Mouse (Mus musculus) urinary bladder, postnatal 10 days (tissue): Measurements from ENCODE around the gene Ano3.
"Not testable (repeated sequence)": the region's sequence is repeated elsewhere in the genome, so short reads cannot be mapped to it uniquely, and the experiment has no call there.

Source experiments
- DNase-seq: peaks from one replicate; pipeline ENCODE4 v3.0.0; 2022; ENCODE audit warnings: low spot score

Ano3 gene

GRCm38 (mm10) chr2:110950823-110951222, at the start of gene Ano3:
Ano3 (minus strand) TSS chr2:110950923.
- not testable (repeated sequence) for DNase-seq

GRCm38 (mm10) chr2:110990071-110990470, 39.3 kb upstream of the Ano3 start:
- no peak for DNase-seq

- DNase-seq: no peak
These were observed 38.8 kb upstream of the Ano3 start for GRCm38 (mm10) chr2:110989539-110989938.

DNA sequence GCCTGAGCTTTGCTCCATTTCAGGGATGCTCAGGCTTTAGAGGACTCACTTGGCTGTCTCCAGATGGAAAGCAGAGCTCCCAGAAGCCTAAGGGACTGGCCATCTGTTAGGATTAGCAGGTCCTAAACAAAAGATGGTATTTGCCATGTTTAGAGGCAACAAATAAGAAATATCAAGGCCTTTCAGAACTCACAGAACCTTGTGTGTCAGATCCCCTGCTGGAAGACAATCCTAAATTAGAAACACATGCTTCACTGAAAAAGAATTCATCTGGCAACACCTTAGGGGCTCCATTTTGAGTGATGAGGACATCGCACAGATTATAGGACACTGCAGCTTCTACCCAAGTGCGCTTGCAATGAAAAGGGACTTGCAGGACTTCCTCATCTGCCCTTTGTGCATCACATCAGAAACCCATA, 35.1 kb upstream of the Ano3 start:
- no peak for DNase-seq

DNA sequence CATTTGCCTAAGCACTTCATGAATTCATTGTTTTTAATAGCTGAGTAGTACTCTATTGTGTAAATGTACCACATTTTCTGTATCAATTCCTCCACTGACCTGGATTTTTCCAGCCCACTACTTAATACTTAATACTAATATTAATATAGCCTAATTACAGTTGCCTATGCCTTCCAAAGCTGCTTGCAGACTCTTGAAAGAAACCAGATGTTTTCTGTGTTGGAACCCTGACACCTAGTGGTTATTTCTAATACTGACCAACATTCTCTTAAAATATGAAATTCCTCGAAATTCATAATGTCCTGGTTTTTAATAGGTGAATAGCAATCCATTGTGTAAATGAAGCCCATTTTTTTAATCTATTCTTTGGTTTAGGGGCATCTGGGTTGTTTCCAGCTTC, 31.0 kb upstream of the Ano3 start:
- no peak for DNase-seq

DNA sequence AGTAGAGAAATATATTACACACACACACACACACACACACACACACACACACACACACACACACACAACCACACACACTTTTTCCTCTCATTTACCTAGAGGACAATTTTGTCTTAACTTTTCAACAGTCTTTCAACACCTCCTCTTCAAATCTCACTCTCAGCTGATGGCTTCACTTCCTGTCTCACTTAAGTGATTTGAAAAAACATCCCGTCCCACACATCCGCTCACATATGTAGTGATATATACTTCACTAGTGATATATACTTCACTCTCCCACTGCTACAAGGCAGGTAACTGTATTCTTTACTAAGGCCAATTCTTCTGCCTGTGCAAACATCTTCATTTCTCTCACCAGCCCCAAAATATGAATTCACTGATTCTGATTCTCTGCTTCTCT, 28.9 kb upstream of the Ano3 start:
- no peak for DNase-seq

DNA sequence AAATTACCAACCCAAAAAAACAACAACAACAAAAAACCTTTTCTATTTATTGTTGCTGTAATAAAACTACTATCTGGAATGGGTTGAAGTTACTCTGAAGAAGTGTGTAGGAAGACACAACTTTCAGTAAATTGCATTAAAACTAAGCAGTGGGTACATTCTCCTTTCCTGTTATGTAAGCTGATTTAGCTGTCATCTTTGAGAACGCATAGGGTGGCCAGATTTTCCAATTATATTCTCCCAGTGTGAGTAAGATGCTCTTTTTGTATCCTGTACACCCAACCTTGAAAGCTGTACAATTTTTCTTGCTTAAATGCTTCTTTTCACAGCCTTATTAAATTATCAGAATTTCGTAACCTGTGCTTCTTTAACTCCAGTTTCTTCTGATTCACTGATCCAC, 26.1 kb upstream of the Ano3 start:
- DNase-seq: no peak

GRCm38 (mm10) chr2:110970158-110970557, 19.4 kb upstream of the Ano3 start:
- no peak for DNase-seq

DNA sequence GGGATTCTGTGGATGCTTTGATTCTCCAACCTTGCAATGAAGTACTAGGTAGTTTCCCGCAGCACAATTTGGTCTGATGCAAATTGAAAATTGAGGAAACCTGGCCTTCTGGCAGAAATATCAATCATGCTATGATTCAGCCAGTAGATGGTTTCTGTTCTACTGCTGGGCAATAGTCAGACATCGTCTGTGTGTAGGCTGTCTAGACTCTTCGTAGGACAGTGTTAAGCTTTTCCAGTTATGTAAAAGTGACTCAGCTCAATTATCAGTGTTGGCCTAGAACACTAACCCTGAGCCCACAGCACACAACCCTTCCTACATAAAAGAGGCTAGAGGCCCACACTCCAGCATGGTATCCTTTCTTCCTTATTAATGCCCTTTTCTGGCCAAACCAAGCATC, 14.7 kb upstream of the Ano3 start:
- no peak for DNase-seq

DNA sequence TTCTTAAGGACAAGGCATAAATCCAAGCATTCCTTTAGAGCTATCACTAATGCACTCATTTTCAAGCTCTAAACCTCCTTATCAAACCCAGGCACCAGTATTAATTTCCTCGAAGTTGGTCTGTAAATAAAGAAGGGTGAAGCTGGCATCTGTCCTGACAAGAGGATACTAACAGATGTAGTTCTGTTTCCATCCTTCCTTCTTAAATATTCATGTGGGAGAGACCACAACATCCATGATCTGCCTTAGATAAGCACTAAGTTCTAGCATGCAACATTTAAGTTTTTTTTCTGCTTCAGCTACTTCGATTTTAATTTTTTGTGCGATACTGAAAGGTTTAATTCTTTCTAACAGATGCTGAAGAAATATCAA, 305 bp downstream of the Ano3 start:
- no peak for DNase-seq

- no peak for DNase-seq
These were observed 868 bp downstream of the Ano3 start for GRCm38 (mm10) chr2:110949679-110950431.

- no peak for DNase-seq
These were observed 5.6 kb downstream of the Ano3 start for GRCm38 (mm10) chr2:110945171-110945570.

DNA sequence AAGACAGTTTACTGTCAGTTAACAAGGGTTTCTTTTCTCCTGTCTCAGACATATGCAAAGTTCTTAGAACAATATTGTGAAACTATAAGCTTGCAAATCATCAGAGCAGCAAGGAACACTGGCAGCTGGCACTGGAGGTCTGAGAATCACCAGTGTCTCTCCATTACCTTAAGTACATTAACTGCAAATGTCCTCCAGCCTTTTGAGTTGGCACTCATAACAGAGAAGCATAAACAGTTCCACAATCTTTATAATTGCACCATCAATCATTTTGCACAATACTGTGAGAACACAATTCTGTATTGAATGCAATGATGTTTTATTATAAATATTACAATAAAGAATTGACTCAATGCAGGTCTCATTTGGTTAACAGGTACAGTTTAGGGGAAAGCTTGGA, 15.0 kb downstream of the Ano3 start:
- no peak for DNase-seq

- no peak for DNase-seq
These were observed 21.6 kb downstream of the Ano3 start for GRCm38 (mm10) chr2:110929126-110929525.

DNA sequence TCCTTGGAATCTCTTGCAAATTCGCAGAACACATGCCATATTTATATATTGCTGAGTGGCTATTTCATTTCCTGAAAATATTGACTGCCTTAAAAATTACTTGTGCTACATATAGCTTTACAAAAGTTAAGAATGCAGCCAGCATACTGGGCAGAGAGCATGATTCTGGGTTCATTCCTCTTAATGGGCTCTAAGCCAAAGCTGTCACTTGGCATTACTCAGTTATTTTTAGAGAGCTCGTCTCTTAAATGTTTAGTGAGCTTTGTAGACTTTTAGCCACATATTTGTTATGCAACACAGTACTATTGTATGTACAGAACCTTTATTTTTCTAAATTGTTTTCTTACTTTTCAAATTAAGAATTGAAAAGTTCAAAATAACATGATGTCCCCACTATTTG, 41.2 kb downstream of the Ano3 start:
- no peak for DNase-seq

DNA sequence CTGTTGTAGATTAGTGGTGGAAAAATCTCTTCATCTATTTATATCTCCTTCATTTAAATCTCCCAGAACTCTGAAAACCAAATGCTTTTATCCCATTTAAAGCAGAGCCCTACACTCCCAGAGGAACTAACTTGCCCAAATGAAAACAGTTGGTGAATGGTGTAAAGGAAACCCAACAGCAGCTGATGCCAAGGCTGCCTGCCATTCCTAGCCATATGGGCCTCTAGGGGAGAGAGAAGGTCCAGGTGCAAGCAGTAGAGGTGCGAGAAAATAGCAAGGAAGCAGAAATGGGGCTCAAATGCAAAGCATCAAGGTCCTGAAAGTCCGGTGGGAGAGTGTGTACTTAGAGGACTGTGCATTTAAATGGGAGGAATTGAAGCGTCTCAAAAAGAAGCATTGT, 44.2 kb downstream of the Ano3 start:
- DNase-seq: no peak

DNA sequence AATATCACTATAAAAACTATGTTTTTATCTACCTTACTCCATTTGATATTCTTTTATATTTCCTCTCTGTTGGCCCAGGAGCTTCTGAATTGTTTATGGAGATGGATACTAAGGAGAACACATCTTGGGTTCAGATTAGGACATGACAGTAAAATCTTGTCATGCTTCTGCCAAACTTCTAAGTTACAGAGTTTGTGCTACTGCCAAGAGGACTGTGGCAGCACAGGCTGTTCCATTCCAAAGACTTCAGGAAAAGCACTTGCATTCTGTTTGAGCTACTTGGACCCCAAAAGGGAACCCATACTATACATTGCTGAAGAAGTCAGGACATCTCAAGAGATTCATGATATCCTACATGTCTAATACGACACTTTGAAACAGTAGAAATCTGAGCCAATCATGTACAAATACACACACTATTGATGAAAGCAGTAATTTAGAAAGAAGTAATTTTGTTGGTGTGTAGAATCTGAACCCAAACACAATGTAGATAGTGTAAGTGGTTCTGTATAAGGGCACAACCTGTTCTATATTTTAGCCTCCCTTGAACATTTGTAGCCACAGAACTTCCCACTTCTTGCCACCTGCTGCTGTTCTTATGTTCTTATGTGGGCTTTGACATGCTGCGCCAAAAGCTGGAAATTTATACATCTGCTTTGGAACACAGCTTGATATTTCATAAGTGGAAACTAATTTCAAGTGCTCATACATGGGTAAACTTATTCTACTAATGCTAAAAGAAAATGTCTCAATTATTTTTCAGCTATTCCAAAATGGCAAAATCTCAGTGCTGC, 54.0 kb downstream of the Ano3 start:
- no peak for DNase-seq

DNA sequence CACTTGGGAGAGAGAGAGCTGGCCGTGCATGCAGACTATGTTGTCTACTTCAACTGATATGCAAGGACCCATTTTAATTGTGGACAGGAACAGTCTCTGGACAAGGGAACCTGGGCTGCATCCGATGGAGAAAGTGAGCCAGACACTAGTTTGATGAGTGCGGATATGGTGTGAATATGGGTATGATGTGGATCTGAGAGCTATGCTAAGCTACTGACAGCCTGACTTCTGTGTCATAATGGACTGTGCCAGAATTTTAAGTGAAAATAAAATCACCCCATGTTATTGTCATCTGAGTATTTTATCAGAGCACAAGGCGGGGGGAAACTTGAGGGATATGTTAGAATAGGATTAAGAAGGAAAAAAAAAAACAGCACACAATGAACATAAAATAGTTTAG, 79.1 kb downstream of the Ano3 start:
- no peak for DNase-seq

GRCm38 (mm10) chr2:110865584-110865983, 85.1 kb downstream of the Ano3 start:
- no peak for DNase-seq

DNA sequence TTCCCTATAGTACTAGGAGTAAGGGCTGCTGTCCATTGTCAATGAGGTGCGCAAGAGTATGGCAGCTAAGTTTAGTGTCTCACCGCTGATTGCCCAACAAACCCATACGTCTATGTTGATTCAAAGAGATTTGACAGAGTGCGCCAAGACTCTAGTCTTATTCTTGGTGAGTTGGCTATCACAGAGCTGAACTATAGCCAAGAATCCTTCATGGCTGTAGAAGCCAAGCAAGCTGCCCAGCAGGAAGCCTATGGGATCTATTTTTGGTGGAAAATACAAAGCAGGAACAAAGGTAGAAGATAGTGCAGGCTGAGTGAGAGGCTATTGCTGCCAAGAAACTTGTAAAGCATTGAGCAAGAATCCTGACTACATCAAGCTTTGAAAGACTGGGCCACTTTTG, 87.3 kb downstream of the Ano3 start:
- no peak for DNase-seq

- no peak for DNase-seq
These were observed 111.0 kb downstream of the Ano3 start for GRCm38 (mm10) chr2:110839559-110840243.

DNA sequence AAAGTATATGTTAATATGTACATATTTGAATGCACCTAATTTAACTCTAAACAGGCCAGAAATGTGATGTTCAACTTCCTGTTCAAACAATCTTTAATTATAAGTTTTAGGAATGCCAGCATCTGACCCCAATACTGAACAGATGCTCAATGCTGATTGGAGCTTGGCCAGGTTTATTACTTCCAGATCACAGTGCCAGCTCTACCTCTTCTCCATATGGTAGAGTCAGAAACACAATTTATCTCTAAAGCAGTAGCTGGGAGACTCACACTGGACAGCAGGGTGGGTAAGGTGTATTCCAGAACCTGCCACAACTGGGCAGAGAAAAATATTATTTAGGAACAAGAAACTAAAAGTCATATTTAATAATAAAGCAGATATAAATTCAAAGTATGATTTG, 134.5 kb downstream of the Ano3 start:
- DNase-seq: no peak

DNA sequence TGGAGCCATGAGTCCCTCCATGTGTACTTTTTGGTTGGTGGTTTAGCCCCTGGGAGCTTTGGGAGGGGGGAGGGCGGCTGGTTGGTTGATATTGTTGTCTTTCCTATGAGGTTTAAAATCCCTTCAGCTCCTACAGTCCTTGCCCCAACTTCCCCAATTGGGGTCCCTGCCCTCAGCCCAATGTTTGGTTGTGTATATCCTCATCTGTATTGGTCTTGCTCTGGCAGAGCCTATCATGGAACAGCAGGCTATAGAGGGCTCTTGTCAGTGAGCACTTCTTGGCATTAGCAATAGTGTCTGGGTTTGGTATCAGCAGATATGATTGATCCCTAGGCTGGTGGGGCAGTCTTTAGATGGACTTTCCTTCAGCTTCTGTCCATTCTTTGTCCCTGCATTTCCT, 135.8 kb downstream of the Ano3 start:
- no peak for DNase-seq
